Mouse (Mus musculus): ENCODE results near the gene Slc26a1. TPM values are rescaled to one million over a fixed set of nuclear protein-coding genes. Genes with fewer than 3 reads are reported as not detected.

The Slc26a1 gene
- polyA plus RNA-seq, 1 experiment from 2014 or later = 2.2 TPM

GRCm38 (mm10) chr5:108703754-108704626, 28.6 kb upstream of the Slc26a1 start:
- no peaks in the 10 kb centered on the region for H3K27me3 ChIP-seq
- H3K36me3 ChIP-seq = peaks cover 16% of the 10 kb centered on the region
- 86% methylated on average over 12 of the region's 12 CpGs for WGBS
- H3K4me2 ChIP-seq = no peak overlapping the region
- H3K4me1 ChIP-seq (replicated peaks) = peaks cover 20% of the 10 kb centered on the region
- no peak overlapping the region for H3K4me3 ChIP-seq
- no peak overlapping the region for H3K27ac ChIP-seq (replicated peaks)
- no peak for ATAC-seq (ENCODE audit: low read depth)
- H3K9me3 ChIP-seq = no peaks in the 10 kb centered on the region
- no peak overlapping the region for H3K9ac ChIP-seq

GRCm38 (mm10) chr5:108701341-108702021, 26.1 kb upstream of the Slc26a1 start:
- no peak for ATAC-seq (ENCODE audit: low read depth)

GRCm38 (mm10) chr5:108700346-108700745, 25.0 kb upstream of the Slc26a1 start:
- Histone ChIP-seq H3K4me3 (no peak overlapping the region), H3K36me3 (peaks cover 10% of the 10 kb centered on the region), H3K27me3 (no peaks in the 10 kb centered on the region), H3K27ac (replicated peaks) (no peak overlapping the region), H3K9me3 (no peaks in the 10 kb centered on the region), H3K9ac (no peak overlapping the region), H3K4me1 (replicated peaks) (peaks cover 55% of the 10 kb centered on the region), H3K4me2 (no peak overlapping the region)
- WGBS = 53% methylated on average over 3 of the region's 3 CpGs
- no peak for ATAC-seq (ENCODE audit: low read depth)

More at GRCm38 (mm10) chr5:108701341-108702021, 26.1 kb upstream of the Slc26a1 start:
- Histone ChIP-seq H3K27ac (replicated peaks) (no peak overlapping the region), H3K36me3 (peaks cover 16% of the 10 kb centered on the region), H3K4me1 (replicated peaks) (peaks cover 45% of the 10 kb centered on the region), H3K4me2 (no peak overlapping the region), H3K9ac (no peak overlapping the region), H3K27me3 (no peaks in the 10 kb centered on the region), H3K4me3 (no peak overlapping the region), H3K9me3 (no peaks in the 10 kb centered on the region)
- WGBS = 69% methylated on average over 10 of the region's 10 CpGs

GRCm38 (mm10) chr5:108697341-108697753, 22.0 kb upstream of the Slc26a1 start:
- Histone ChIP-seq H3K4me3 (no peak overlapping the region), H3K27ac (replicated peaks) (peak overlapping the region; percentile 79), H3K36me3 (no peaks in the 10 kb centered on the region), H3K4me1 (replicated peaks) (peaks cover 71% of the 10 kb centered on the region), H3K9me3 (no peaks in the 10 kb centered on the region), H3K9ac (peak overlapping the region; percentile 17; the same call in 1 of the 2 replicates), H3K4me2 (no peak overlapping the region), H3K27me3 (peaks cover 10% of the 10 kb centered on the region)
- WGBS = 3% methylated on average over 4 of the region's 4 CpGs
- ATAC-seq (ENCODE audit: low read depth) = peak; percentile 28

- 74% methylated on average over 3 of the region's 3 CpGs for WGBS
- peaks cover 73% of the 10 kb centered on the region for H3K4me1 ChIP-seq (replicated peaks)
- H3K36me3 ChIP-seq = no peaks in the 10 kb centered on the region
- ATAC-seq (ENCODE audit: low read depth) = no peak
- H3K9ac ChIP-seq = no peak overlapping the region
- H3K9me3 ChIP-seq = no peaks in the 10 kb centered on the region
- peak overlapping the region; percentile 79 for H3K27ac ChIP-seq (replicated peaks)
- no peak overlapping the region; the same call in 1 of the 2 replicates for H3K4me3 ChIP-seq
- peaks cover 18% of the 10 kb centered on the region for H3K27me3 ChIP-seq
- H3K4me2 ChIP-seq = no peak overlapping the region
Observed at GRCm38 (mm10) chr5:108696542-108696941, 21.2 kb upstream of the Slc26a1 start.

GRCm38 (mm10) chr5:108695861-108696260, 20.5 kb upstream of the Slc26a1 start:
- Histone ChIP-seq H3K4me2 (peak overlapping the region; percentile 92), H3K9me3 (no peaks in the 10 kb centered on the region), H3K27me3 (peaks cover 20% of the 10 kb centered on the region), H3K4me1 (replicated peaks) (peaks cover 66% of the 10 kb centered on the region), H3K27ac (replicated peaks) (no peak overlapping the region), H3K4me3 (0 out of 2 replicates have a peak overlapping the region, but pooled peaks have one; percentile 75), H3K36me3 (no peaks in the 10 kb centered on the region), H3K9ac (no peak overlapping the region)
- WGBS = 97% methylated on average over 12 of the region's 12 CpGs
- no peak for ATAC-seq (ENCODE audit: low read depth)

- under 1% methylated on average over 71 of the region's 99 CpGs for WGBS
- Histone ChIP-seq H3K4me1 (replicated peaks) (peaks cover 55% of the 10 kb centered on the region), H3K4me2 (peak overlapping the region; percentile 92), H3K27ac (replicated peaks) (no peak overlapping the region), H3K9ac (peak overlapping the region; percentile 77), H3K9me3 (no peaks in the 10 kb centered on the region), H3K4me3 (peak overlapping the region; percentile 75), H3K27me3 (peaks cover 20% of the 10 kb centered on the region), H3K36me3 (no peaks in the 10 kb centered on the region)
- peak; percentile 57 for ATAC-seq (ENCODE audit: low read depth)
Observed at GRCm38 (mm10) chr5:108694352-108695261, 19.2 kb upstream of the Slc26a1 start.

- peaks cover 58% of the 10 kb centered on the region for H3K4me1 ChIP-seq (replicated peaks)
- ATAC-seq (ENCODE audit: low read depth) = peak; percentile 91
- H3K27ac ChIP-seq (replicated peaks) = no peak overlapping the region
- H3K9ac ChIP-seq = peak overlapping the region; percentile 77
- peak overlapping the region; percentile 75 for H3K4me3 ChIP-seq
- H3K27me3 ChIP-seq = peaks cover 20% of the 10 kb centered on the region
- no peaks in the 10 kb centered on the region for H3K36me3 ChIP-seq
- peak overlapping the region; percentile 92 for H3K4me2 ChIP-seq
- no peaks in the 10 kb centered on the region for H3K9me3 ChIP-seq
- under 1% methylated on average over 41 of the region's 43 CpGs for WGBS
Observed at GRCm38 (mm10) chr5:108693872-108694288, 18.5 kb upstream of the Slc26a1 start.

GRCm38 (mm10) chr5:108692271-108692670, 16.9 kb upstream of the Slc26a1 start, which contains the start of gene Fgfrl1:
Gene Fgfrl1 (plus strand): TSS chr5:108692382.
- Histone ChIP-seq H3K36me3 (no peaks in the 10 kb centered on the region), H3K4me1 (replicated peaks) (peaks cover 41% of the 10 kb centered on the region), H3K9me3 (no peaks in the 10 kb centered on the region), H3K4me3 (peak within 1 kb of the TSS; percentile 75), H3K4me2 (peak within 1 kb of the TSS; percentile 92), H3K27ac (replicated peaks) (no peak within 1 kb of the TSS), H3K9ac (peak within 1 kb of the TSS; percentile 77; the same call in 1 of the 2 replicates), H3K27me3 (peaks cover 20% of the 10 kb centered on the region)
- 7% methylated on average over 16 of the region's 18 CpGs for WGBS
- ATAC-seq (ENCODE audit: low read depth) = no peak

GRCm38 (mm10) chr5:108691152-108691551, 15.8 kb upstream of the Slc26a1 start:
- WGBS = 85% methylated on average over 4 of the region's 4 CpGs
- no peaks in the 10 kb centered on the region for H3K36me3 ChIP-seq
- no peak overlapping the region for H3K4me3 ChIP-seq
- no peaks in the 10 kb centered on the region for H3K9me3 ChIP-seq
- ATAC-seq (ENCODE audit: low read depth) = no peak
- no peak overlapping the region for H3K27ac ChIP-seq (replicated peaks)
- H3K4me2 ChIP-seq = no peak overlapping the region
- peaks cover 30% of the 10 kb centered on the region for H3K4me1 ChIP-seq (replicated peaks)
- no peak overlapping the region for H3K9ac ChIP-seq
- H3K27me3 ChIP-seq = peaks cover 20% of the 10 kb centered on the region

GRCm38 (mm10) chr5:108689091-108689490, 13.7 kb upstream of the Slc26a1 start:
- no peak overlapping the region for H3K4me3 ChIP-seq
- no peak overlapping the region for H3K9ac ChIP-seq
- no peak overlapping the region for H3K27ac ChIP-seq (replicated peaks)
- H3K9me3 ChIP-seq = no peaks in the 10 kb centered on the region
- H3K27me3 ChIP-seq = peaks cover 20% of the 10 kb centered on the region
- H3K4me1 ChIP-seq (replicated peaks) = peaks cover 11% of the 10 kb centered on the region
- H3K36me3 ChIP-seq = no peaks in the 10 kb centered on the region
- 61% methylated on average over 5 of the region's 5 CpGs for WGBS
- no peak overlapping the region for H3K4me2 ChIP-seq
- ATAC-seq (ENCODE audit: low read depth) = no peak

All from neural tube, embryonic 13.5 days (tissue).